Mouse (Mus musculus) neutrophil, adult 5-6 weeks (primary cell): ENCODE results near the gene 1500011B03Rik. TPM values are rescaled to one million over a fixed set of nuclear protein-coding genes. Genes with fewer than 3 reads are reported as not detected.

Experiments used
- ATAC-seq: fragments of 151-379, 151-347 bp; 2 replicates; pipeline ENCODE4 v1.8.0; 2017; ENCODE audit warnings: mild to moderate bottlenecking, moderate TSS enrichment; ENCODE audit not compliant: insufficient number of reproducible peaks, poor library complexity, low FRiP score, severe bottlenecking; ENCODE audit errors: extremely low read depth
- total RNA-seq: library from RNA; stranded (forward); fragments of 200-1000 nt; gene quantifications from 2 replicates; pipeline ENCODE4 v1.2.3, GENCODE M21; 2017

The 1500011B03Rik gene
- total RNA-seq, 1 experiment from 2014 or later, result 41.8 TPM

DNA sequence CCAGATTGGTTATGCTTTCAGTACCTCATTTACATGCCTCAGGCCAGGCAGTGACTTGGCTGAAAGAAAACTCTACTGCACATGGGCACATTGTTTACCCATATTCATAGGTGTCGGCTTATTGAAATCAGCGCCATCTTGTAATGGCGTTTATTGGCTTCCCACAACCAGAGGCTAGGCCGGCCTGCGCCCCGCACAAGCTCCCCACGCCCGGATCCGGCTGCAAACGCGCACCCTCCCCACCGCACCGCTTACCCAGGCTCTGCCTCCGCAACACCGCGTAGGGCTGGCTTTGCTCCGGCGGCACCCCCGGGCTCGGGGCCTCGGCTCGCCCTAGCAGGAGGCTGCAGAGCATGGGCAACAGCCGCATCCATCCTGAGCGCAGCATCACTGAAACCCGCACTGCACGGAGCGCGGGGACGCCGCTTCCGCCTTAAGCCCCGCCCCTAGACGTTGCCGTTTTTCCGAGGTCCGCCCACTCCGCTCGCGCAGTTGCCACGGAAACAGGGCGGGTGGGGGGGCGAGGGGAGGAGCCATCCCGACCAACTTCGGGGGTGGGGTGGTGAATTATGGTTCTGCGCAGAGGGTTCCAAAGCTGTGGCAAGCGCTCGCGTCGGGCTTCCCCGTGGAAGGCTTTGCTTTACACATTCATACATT, 9.6 kb downstream of the 1500011B03Rik start:
- ATAC-seq, result peak; percentile 78

DNA sequence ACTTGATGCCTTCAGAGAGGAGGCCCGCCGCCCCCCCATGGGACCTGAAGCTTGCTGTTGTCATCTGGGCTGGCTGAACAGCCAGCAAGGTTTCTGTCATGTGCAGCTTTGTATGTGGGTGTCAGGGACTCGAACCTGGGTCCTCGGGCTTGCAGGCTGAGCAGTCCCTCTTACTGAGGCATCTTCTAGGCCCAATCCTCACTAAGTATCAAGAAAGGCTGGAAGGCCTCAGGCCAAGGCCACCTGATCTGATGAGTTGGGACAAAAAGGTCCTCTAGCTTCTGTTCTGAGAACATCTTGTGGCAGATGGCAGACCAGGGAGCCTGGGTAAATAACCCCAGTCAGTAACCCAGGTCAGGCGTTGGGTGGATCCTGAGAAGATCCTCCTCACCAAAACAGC, 13.4 kb downstream of the 1500011B03Rik start:
- no peak for ATAC-seq

DNA sequence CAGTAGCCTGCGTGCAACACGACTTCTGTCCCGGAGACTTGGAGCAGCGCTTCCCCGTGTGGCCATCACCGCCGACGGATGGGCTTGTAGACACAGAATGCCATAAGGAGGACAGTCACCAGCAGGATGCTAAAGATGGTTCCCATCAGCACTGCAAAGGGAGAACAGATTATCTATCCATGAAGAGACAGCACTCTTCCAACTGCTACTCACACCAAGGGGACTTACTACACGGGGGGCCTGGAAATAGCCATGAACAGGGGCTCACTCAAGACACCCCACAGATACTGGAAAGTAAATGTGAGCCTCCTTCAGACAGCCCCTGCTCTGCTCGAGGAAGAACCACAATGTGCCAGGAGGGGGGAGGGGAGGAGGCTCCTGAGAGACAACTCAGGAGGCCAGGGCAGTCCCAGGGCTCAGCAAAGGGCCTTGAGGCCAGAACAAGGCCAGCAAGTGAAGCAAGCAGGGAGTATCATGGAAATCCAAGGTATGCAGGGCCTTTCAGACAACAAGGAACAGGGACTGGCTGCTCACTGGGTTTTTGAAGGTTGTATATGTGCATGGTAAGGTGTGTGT, 14.0 kb downstream of the 1500011B03Rik start:
- ATAC-seq, result no peak

DNA sequence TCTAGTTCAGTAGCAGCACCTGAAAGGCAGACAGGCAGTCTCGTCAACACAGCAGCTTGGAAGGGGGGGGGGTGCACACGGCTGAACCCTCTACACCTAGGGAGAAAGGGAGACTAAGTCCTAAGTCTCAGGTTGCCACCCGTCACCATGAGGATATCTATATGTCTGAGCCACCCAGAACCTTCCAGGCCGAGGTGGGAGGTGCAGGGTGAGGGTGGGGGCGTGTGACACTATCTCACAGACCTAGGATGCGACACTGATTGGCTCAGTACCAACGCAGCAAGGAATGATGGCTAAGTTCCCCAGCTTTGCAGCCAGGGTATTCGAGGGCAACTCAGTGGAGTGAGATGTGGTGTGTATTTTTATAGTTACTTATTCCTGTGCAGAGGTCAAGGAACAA, 14.9 kb downstream of the 1500011B03Rik start:
- ATAC-seq, result no peak

DNA sequence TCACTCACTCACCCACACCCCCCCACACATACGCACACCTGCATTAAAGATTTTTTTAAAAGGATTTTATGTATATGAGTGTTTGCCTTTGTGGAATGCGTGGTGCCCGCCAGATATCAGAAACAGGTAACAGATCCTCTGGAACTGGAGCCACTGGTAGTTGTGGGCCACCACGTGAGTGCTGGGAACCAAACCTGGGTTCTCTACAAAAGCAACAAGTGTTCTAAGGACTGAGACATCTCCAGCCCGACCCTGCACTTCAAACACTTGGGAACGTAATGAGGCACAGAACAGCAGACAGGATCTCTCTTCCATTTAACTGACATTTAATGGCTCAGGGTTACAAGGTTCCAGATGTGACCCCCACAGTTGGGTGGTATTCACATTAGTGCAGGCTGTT, 15.4 kb downstream of the 1500011B03Rik start:
- no peak for ATAC-seq

DNA sequence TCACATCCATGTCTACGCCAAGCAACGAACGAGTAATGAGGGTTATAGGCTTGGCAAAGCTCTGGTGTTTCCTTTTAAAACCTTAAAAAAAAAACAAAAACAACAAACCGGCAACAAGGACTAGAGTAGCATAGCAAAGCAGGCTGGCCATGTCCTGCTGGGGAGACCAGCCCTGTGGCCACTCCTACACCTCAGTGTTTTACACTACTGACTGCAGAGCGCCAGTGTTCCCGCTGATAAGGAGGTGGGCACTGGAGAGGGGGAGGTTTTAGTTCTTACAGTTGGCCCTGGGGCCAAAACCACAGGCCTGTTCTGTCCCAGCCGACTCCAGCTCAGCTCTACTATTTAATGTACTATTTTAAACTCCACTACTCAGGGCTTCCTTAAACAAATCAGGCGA, 15.8 kb downstream of the 1500011B03Rik start:
- ATAC-seq, result no peak

DNA sequence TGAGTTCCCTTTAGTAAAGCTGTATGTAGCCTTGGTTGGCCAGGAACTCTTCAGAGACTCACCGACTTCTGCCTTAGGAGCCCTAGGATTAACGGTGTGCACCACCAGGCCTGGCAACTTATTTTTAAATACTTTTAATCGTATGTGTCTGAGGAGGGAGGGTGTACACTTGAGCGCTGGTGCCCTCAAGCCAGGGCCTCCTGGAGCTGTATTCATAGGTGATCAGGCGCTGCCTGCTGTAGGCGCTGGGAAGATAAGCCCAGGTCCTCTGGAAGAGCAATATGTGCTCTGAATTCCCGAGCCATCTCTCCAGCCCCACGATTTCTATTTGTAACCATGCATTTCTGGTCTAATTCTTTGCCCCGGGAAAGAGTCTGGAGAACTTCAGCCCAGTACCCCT, 16.2 kb downstream of the 1500011B03Rik start:
- no peak for ATAC-seq

DNA sequence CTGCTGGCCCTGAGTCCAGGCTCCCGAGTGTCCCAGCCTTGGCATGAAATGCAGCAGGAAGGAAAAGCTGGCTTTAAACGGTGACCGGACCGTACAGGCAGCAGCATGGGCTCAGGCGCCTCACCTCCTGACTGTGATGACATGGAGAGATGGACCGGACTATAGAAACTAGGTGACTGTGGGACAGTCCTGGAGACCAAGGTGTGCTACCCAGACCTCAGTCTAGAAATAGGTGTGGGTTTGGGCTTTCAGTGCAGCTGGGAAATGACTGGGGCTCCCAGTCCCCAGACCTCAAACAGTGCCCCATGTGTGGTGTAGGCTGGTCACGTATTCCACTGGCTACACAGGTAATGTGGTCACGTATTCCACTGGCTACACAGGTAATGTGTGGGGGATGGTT, 16.6 kb downstream of the 1500011B03Rik start:
- ATAC-seq, result no peak

DNA sequence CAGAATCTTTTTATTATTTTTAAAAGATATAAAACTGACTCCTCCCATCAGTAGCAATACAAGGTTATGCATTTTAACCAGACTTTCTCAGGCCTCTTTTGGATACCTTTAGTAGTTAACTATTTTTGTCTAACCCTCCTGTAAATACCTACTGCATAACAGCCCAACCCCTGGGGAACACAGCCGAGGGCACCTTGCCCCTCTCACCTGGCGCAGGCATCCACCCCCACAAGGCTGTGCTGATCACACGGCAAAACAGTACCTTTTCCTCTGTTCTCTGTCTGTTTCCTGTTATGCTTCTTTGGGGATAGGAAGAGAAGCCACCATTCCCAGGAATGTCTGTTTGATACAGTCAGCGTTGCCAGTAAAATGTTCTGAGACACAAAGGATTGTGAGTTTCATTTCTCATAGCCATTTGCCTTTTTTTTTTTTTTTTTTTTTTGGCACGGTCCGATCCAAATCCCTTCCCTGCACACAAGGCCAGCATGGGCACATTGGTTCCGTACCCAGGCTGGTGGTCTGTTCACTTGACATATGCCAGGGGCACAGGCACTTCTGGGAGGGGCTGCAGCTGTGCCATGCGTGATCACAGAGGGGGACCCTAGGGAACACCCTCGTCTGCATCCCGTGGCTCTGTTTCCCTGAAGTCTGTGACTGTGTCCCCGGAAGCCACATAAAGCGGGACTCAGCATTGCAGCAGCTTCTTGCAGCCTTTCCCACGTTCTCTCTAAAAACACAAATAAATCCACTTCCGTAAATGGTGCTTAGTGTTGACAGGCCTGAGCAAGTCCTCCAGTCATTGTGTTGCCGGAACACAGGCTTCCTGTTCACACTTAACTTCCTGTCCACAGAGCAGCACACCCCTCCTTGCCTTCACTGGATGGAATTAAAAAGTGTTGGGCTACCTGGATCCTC, 17.6 kb downstream of the 1500011B03Rik start:
- ATAC-seq, result peak; percentile 87

DNA sequence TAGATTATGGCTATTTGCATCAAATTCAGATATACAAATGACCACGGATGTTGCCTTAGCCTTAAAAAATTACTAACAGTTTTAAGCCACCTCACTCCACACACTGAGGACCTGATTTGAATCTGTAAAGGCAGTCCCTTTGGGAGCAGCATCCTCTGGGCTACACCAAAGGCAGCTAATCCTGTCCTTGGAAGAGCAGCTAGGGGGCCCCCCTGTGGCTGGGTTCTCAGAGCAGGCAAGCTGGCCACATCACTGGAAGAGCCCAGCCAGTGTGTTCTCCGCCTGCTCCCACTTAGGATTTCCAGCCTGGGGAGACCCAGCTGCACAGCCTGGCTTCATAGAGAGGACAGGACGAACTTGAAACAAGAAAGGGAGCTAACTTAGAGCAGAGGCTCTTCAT, 18.3 kb downstream of the 1500011B03Rik start:
- ATAC-seq, result no peak

DNA sequence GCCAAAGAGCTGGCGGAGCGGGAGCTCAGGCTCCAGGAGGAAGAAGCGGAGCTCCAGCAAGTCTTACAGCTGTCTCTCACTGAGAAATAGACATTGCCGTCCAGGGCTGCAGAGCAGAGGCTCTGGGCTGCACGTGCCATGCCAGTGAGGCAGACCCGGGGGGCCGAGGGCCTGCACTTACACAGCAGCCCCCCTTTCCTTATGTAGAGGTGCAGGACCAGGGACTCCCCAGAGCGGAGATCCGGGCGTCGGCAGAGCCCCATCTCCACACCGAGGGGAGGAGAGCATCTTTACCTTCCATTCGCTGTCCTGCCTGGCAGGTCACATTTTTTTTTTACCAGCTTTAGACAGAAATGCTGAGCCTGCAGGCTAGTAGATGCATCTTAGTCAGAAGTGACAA, 18.9 kb downstream of the 1500011B03Rik start:
- no peak for ATAC-seq

DNA sequence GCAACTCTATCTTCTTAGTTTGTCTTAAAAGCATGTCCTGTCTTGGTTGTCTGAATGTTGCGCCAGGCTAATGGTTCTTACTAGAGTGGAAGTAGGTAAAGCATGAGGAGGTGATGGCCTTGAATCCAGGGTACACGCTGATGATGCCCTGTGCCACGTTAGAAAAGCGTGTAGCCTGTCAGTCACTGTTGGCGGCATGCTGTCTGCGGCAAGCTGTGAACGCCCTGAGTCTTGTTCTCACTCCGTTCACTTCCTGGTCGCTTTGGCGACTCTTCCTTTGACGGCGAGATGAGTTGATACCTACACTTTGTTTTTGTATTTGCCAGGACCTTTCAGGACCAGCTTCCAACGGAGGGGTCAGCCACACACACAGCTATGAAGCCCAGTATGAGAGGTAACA, 20.0 kb downstream of the 1500011B03Rik start:
- ATAC-seq, result no peak

DNA sequence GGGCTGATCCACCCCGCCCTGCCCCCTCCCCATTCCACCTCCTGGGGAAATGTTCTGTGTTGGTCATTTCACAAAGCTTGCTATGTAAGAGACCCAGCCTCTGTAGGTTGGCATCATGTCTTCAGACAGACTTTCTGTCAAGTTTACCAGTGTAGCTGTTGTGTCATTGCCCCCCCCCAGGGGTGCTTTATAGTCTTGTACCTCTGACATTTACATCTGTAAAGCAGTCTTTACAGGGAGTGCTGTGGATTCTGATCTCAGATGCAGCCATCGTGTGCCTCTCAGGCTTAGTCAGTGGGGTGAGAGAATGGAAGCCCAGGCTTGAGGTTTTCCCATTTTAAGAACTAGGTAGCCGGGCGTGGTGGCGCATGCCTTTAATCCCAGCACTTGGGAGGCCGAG, 21.4 kb downstream of the 1500011B03Rik start:
- no peak for ATAC-seq

DNA sequence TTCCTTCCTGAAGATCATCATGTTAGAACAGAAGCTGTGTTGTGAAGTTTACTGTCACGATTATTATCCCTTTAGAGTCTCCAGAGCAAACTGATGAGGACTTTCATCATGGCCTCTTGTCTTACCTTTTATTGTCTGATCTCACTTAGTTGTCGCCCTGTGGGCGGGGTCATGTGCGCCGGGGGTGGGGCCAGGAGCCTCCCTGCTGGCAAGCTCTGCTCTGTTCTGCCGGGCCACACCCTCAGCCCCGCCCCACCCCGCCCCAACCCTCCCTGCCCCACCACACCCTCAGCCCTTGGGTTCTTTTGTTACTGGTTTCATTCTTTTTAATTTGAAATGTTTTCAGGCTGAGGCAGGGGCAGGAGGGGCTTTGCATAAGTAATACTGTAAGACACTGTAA, 22.2 kb downstream of the 1500011B03Rik start:
- no peak for ATAC-seq

DNA sequence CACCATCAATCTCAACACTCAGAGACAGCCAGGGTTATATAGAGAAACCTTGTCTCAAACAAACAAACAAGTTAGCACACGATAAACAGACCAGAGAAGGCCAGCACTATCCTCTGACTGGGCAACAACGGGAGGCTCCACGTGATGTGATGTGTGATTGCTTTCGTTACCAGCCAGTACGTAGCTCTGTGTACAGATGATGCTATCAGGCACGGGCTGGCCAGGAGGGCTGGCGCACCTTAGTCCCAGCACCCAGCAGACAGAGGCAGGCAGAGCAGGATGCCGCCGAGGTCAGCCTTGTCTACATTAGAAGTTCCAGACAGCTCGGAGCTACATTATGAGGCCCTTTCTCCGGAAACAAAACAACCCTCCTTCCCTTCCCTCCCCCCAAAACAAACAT, 23.4 kb downstream of the 1500011B03Rik start:
- ATAC-seq, result no peak

DNA sequence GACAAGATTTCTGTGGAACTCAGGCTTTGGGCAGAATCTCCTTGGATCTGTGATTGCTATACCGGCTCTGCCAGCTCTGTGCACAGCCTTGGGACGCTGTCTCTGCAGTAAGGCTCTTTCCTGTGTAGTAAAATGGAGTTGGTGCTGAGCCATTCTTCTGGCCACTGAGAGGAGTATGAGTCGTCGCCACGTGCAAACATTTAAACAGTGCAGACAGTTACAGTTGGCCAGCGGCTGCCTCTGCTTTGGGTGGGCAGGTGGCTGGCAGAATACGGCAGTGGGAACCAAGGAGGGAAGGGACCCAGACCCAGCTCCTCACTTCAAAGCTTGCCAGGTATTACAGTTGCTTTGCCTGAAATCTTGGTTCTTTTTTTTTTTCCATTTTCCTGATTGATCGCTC, 26.0 kb downstream of the 1500011B03Rik start:
- ATAC-seq, result no peak

DNA sequence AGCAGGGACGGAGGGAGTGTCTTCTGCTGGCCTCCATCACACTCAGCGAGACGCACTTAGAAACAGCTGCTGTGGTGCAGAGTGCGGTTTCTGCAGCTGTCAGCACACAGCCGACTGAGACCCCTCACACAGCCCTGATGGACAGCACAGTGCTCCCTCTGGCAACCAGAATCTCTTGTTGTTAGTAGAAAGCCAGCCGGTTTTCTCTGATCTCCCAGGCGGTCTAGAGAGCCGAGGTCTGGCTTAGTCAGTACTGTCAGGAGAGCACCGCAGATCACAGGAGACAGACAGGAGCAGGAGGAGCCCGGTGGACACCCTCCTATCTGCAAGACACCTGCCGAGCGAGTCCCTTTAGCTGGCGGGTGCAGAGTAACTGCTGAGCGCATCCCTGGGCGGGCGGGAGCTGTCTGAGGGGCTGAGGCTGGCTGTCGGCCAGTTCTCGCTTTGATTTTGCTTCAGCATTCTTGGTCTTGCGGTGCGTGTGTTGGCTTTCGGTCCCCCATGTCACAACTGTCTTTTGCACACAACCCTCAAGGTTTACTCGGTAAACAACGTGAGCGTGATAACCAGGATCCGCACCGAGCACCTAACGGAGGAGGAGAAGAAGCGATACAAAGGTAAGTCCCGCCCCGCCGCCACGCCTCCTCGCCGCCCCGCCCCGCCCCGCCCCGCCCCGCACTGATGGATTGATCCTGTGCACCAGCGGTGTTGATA, 26.8 kb downstream of the 1500011B03Rik start:
- ATAC-seq, result no peak

DNA sequence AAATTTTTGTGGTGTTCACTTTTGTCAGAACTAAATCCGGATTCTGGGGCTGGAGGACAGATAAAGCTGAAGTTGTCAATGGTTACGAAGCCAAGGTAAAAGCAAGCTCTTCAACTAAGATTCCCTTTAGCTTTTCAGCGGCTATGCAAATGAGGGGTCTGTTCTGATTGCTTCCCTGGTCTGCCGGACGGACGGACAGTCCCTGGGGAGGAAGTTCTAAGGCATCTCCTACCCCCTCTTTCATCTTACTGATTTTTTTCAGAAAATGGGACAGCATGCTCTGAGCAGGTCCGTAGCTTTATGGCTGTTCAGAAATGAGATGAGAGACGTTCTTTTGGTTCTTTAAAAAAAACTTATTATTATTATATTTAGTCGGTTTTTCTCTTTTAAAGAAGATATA, 27.6 kb downstream of the 1500011B03Rik start:
- no peak for ATAC-seq

DNA sequence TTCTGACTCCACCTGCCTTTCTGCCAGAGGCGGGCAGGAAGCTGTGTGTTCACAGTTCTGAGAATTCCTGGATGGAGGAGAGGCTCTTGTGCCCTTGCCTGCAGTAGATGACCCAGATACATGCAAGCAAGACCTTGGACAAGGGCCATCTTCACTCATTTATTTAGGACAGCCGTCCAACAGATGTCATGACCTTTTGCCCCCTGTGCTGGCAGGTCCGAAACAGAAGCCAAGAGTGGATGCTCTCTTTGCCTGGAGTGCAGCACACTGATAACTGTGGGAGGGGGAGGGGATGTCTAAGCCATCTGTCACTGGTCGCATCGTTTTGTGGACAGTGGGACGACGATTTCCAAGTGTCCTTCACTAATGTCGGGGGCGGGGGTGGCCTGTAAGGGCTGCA, 28.0 kb downstream of the 1500011B03Rik start:
- ATAC-seq, result no peak
